Mouse (Mus musculus) liver, embryonic 11.5 days (tissue): ENCODE measurements around the gene Stxbp2. TPM values are rescaled to one million over a fixed set of nuclear protein-coding genes. Genes with fewer than 3 reads are reported as not detected.
A peak's percentile ranks its signal among the peaks of the same experiment; 100 is the strongest.
"Not testable (repeated sequence)": the region's sequence is repeated elsewhere in the genome, so short reads cannot be mapped to it uniquely, and the experiment has no call there.

Experiments used
- ATAC-seq: fragments of 200-750 bp; cut with Nextera tagmentation; replicated peaks from 2 replicates; pipeline ENCODE4 v1.8.0; 2017; ENCODE audit warnings: moderate number of reproducible peaks, mild to moderate bottlenecking, moderate TSS enrichment, moderate library complexity; ENCODE audit not compliant: low FRiP score
- DNase-seq: peaks from one replicate; pipeline ENCODE4 v3.0.0-alpha.2; 2017; ENCODE audit warnings: low spot score
- H3K27ac ChIP-seq: fragments of 300-500 bp; sonication (generic); 2 replicates; pipeline ENCODE4 v1.5.1; 2014; ENCODE audit warnings: mild to moderate bottlenecking, low read depth, low read length, control low read depth
- H3K27me3 ChIP-seq: fragments of 300-500 bp; sonication (generic); replicated peaks from 2 replicates; pipeline ENCODE4 v1.6.1; 2014; ENCODE audit warnings: low read length, mixed read lengths; ENCODE audit not compliant: control insufficient read depth, insufficient read depth
- H3K36me3 ChIP-seq: fragments of 300-500 bp; sonication (generic); 2 replicates; pipeline ENCODE4 v1.6.1; 2014; ENCODE audit warnings: mild to moderate bottlenecking, low read length, moderate library complexity, mixed read lengths; ENCODE audit not compliant: control insufficient read depth, insufficient read depth
- H3K4me1 ChIP-seq: fragments of 300-500 bp; sonication (generic); replicated peaks from 2 replicates; pipeline ENCODE4 v1.6.1; 2014; ENCODE audit warnings: low read length, mixed read lengths; ENCODE audit not compliant: control insufficient read depth, insufficient read depth
- H3K4me2 ChIP-seq: fragments of 300-500 bp; sonication (generic); 2 replicates; pipeline ENCODE4 v1.6.1; 2014; ENCODE audit warnings: mild to moderate bottlenecking, control low read depth, moderate library complexity
- H3K4me3 ChIP-seq: fragments of 300-500 bp; sonication (generic); 2 replicates; pipeline ENCODE4 v1.5.1; 2014; ENCODE audit warnings: low read depth, low read length, control low read depth
- H3K9ac ChIP-seq: fragments of 300-500 bp; sonication (generic); 2 replicates; pipeline ENCODE4 v1.6.1; 2014; ENCODE audit warnings: low read depth, low read length, control low read depth
- H3K9me3 ChIP-seq: fragments of 300-500 bp; sonication (generic); 2 replicates; pipeline ENCODE4 v1.6.1; 2016; ENCODE audit warnings: low read length, inconsistent platforms, mixed read lengths; ENCODE audit not compliant: control insufficient read depth
- WGBS: fragments of 180-500 bp; shearing (Covaris S2); extraction: QIAGEN DNeasy Blood & Tissue Kit; methylation state at CpG from one replicate; pipeline ENCODE4 v1.1.7; 2014; 5-methylcytosine and 5-hydroxymethylcytosine counted together
- polyA plus RNA-seq: library from polyadenylated mRNA; unstranded; fragments of >200 nt; fragmentation: Nextera tagmentation; extraction: Ambion mirVana; gene quantifications from 2 replicates; pipeline ENCODE4 v1.2.1, GENCODE M21; 2014

The Stxbp2 gene
- polyA plus RNA-seq = 97.5 and 105 TPM in 2 replicates

GRCm38 (mm10) chr8:3630647-3631477 is at the start of gene Stxbp2:
TSS of gene Stxbp2 (plus strand) at chr8:3630955.
- Histone ChIP-seq H3K4me2 (peak within 1 kb of the TSS; percentile 81), H3K4me3 (peak within 1 kb of the TSS; percentile 68), H3K27me3 (no peaks in the 10 kb centered on the region), H3K27ac (peak within 1 kb of the TSS; percentile 40; the same call in 1 of the 2 replicates), H3K9ac (peak within 1 kb of the TSS; percentile 81), H3K36me3 (peaks cover 13% of the 10 kb centered on the region; the same call in 1 of the 2 replicates), H3K4me1 (no peaks in the 10 kb centered on the region), H3K9me3 (no peaks in the 10 kb centered on the region)
- 8% methylated on average over 47 of the region's 47 CpGs for WGBS
- peak; percentile 91 for ATAC-seq
- peak; percentile 80 for DNase-seq

GRCm38 (mm10) chr8:3581961-3582360 is 48.8 kb upstream of the Stxbp2 start:
- not testable (repeated sequence) for H3K4me3 ChIP-seq, H3K27ac ChIP-seq, H3K27me3 ChIP-seq, H3K9ac ChIP-seq, H3K36me3 ChIP-seq, H3K9me3 ChIP-seq, ATAC-seq, H3K4me1 ChIP-seq, H3K4me2 ChIP-seq, DNase-seq
- 64% methylated on average over 1 of the region's 3 CpGs for WGBS

GRCm38 (mm10) chr8:3586452-3586851 is 44.3 kb upstream of the Stxbp2 start:
- peak; percentile 50 for ATAC-seq

GRCm38 (mm10) chr8:3586993-3587390 is 43.8 kb upstream of the Stxbp2 start, which contains the start of gene Camsap3:
TSS of gene Camsap3 (plus strand) at chr8:3587293.
- Histone ChIP-seq H3K4me2 (peak within 1 kb of the TSS; percentile 87), H3K9me3 (no peaks in the 10 kb centered on the region), H3K27me3 (peaks cover 8% of the 10 kb centered on the region; the same call in 1 of the 2 replicates), H3K9ac (peak within 1 kb of the TSS; percentile 67), H3K27ac (no peak within 1 kb of the TSS), H3K4me3 (peak within 1 kb of the TSS; percentile 76), H3K4me1 (peaks cover 5% of the 10 kb centered on the region), H3K36me3 (no peaks in the 10 kb centered on the region)
- 16% methylated on average over 7 of the region's 7 CpGs for WGBS
- peak; percentile 11; the same call in 1 of the 2 replicates for ATAC-seq
- no peak for DNase-seq

More at GRCm38 (mm10) chr8:3586452-3586851, 44.3 kb upstream of the Stxbp2 start:
- Histone ChIP-seq H3K9me3 (no peaks in the 10 kb centered on the region), H3K9ac (no peak overlapping the region), H3K36me3 (no peaks in the 10 kb centered on the region), H3K27me3 (peaks cover 8% of the 10 kb centered on the region; the same call in 1 of the 2 replicates), H3K4me1 (peaks cover 5% of the 10 kb centered on the region), H3K4me2 (peak overlapping the region; percentile 21; the same call in 1 of the 2 replicates), H3K27ac (no peak overlapping the region), H3K4me3 (no peak overlapping the region)
- no peak for DNase-seq
- WGBS = 82% methylated on average over 2 of the region's 2 CpGs

- ATAC-seq = peak; percentile 63
- DNase-seq = peak; percentile 70
- peaks cover 5% of the 10 kb centered on the region for H3K4me1 ChIP-seq
- H3K27me3 ChIP-seq = peaks cover 8% of the 10 kb centered on the region; the same call in 1 of the 2 replicates
- H3K9ac ChIP-seq = peak overlapping the region; percentile 67
- no peak overlapping the region for H3K27ac ChIP-seq
- H3K36me3 ChIP-seq = no peaks in the 10 kb centered on the region
- H3K9me3 ChIP-seq = no peaks in the 10 kb centered on the region
- peak overlapping the region; percentile 76 for H3K4me3 ChIP-seq
- peak overlapping the region; percentile 87 for H3K4me2 ChIP-seq
- 1% methylated on average over 75 of the region's 77 CpGs for WGBS
Measured at GRCm38 (mm10) chr8:3587391-3588257, 43.1 kb upstream of the Stxbp2 start.

- no peak for DNase-seq
- Histone ChIP-seq H3K27ac (no peak overlapping the region), H3K9ac (peak overlapping the region; percentile 67), H3K4me3 (peak overlapping the region; percentile 76), H3K4me2 (peak overlapping the region; percentile 87), H3K9me3 (no peaks in the 10 kb centered on the region), H3K36me3 (no peaks in the 10 kb centered on the region), H3K27me3 (peaks cover 8% of the 10 kb centered on the region; the same call in 1 of the 2 replicates), H3K4me1 (peaks cover 5% of the 10 kb centered on the region)
- ATAC-seq = 0 out of 2 replicates have a peak, but pooled peaks have one; percentile 35
- WGBS = 10% methylated on average over 11 of the region's 11 CpGs
Measured at GRCm38 (mm10) chr8:3588258-3588633, 42.5 kb upstream of the Stxbp2 start.

GRCm38 (mm10) chr8:3593470-3593869 is 37.3 kb upstream of the Stxbp2 start:
- Histone ChIP-seq H3K36me3 (no peaks in the 10 kb centered on the region; the same call in 1 of the 2 replicates), H3K27ac (no peak overlapping the region), H3K9ac (no peak overlapping the region), H3K4me2 (no peak overlapping the region), H3K27me3 (no peaks in the 10 kb centered on the region), H3K9me3 (no peaks in the 10 kb centered on the region), H3K4me1 (no peaks in the 10 kb centered on the region), H3K4me3 (no peak overlapping the region)
- 53% methylated on average over 3 of the region's 3 CpGs for WGBS
- DNase-seq = no peak
- no peak for ATAC-seq

- WGBS = 83% methylated on average over 2 of the region's 2 CpGs
- Histone ChIP-seq H3K9ac (no peak overlapping the region), H3K4me2 (no peak overlapping the region), H3K27ac (no peak overlapping the region), H3K27me3 (no peaks in the 10 kb centered on the region), H3K4me3 (no peak overlapping the region), H3K9me3 (no peaks in the 10 kb centered on the region), H3K4me1 (no peaks in the 10 kb centered on the region), H3K36me3 (no peaks in the 10 kb centered on the region; the same call in 1 of the 2 replicates)
- ATAC-seq (no peak), DNase-seq (no peak)
Measured at GRCm38 (mm10) chr8:3594466-3594865, 36.3 kb upstream of the Stxbp2 start.
